Mouse (Mus musculus) naive thymus-derived CD4-positive, alpha-beta T cell, adult 2 months (primary cell): ENCODE data around the gene Hspb2.

Source experiments
- DNase-seq: peaks from one replicate; pipeline ENCODE4 v3.0.0-alpha.2; 2011; ENCODE audit warnings: low read depth

The Hspb2 gene

DNA sequence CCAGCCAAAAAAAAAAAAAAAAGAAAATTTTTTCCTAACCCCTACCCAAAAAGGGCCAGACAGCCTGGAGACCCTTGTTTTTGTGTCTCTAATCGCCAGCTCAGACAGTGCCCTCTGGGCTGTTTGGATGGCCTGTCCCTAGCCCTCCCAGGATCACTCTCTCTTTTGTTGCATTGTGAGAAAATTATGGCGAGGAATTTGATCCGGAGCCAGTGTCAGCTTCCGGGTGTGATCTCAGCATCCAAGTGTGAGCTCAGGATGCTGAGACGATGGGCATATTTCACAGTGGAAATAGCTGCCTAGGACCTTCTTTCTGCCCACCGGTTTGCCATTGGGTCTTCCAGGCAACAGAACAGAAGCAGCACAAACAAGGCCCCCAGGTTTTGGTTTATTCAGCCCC lies 1.4 kb downstream of the Hspb2 start:
- DNase-seq = no peak

DNA sequence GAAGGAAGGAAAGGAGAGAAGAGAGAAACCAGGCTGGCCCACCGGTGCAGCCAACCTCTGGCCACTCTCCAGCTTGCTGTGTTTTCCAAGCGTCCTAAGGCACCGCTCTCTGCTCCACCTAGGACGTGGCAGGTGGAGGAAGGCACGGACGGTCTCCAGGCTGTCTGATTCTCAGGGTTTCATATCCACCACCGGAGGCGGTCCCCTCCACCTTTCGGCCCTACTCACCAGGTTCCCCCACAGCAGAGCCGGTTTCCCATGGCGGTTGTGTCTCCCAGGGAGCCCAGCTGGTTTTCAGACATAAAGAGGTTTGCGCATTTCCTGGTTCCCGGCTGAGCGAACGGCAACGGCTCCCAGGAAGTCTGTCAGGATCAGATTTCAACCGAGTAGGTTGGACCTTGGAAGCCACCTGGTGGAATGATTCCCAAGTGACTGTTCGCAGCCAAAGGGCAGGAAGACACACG lies 5.9 kb downstream of the Hspb2 start, which contains the start of gene 2310030G06Rik:
2310030G06Rik (minus strand) TSS at position 323 of the 464 bp plus-strand sequence.
- DNase-seq = no peak

DNA sequence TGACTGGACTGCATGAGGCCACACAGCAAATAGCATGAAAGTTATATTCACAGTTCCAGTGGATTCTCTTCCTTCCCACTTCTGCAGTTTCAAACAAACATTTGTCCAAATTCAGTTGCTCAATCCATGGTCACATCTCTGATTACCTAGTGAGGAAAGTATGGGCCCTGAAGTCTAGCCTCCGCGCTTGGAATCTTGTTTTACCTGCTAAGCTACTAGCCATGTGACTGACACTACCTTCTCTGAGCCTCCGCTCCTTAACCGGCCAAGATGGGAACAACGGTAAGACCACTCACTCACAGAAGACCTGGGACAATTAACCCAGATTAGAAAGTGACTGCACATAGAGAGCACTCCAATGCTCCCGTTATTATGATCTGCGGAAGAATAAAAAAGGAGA lies 6.3 kb downstream of the Hspb2 start:
- DNase-seq = no peak

DNA sequence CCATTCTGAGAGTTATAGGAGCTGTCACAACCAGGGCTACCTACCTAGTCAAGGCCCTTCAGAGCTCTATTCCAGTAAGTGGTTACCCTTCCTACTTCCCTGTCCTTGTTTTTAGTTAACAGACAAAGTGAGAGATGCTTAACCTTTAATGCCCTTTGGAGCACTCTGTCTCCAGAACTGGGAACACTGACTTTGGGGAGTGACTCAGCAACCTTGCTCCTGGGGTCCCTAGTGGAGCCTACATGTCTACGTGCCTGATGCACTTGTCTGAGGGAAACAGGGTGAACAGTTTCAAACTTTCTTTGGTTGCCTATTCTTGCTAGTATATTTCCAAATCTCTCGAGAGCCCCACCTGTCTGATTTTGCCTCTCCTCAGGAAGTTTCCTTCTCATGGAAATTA lies 9.4 kb downstream of the Hspb2 start:
- no peak for DNase-seq

DNA sequence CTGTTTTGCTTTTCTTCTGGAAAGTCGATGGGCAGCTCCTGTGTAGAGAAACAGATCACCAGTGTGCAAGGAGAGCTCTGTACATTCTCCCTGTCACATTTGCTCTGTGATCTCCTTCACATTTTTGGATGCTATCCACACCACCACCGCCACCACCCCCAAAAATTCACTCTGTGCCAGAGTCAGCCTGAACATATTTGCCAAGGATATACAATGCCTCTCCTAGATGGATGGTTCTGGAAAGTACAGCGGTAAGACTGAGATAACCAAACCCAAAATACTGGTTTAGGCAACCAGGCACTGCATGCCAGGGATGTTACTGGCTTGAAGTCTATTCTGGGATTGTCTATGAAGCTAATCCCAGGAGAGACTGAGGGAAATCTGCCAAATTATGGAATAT lies 9.9 kb downstream of the Hspb2 start:
- no peak for DNase-seq

DNA sequence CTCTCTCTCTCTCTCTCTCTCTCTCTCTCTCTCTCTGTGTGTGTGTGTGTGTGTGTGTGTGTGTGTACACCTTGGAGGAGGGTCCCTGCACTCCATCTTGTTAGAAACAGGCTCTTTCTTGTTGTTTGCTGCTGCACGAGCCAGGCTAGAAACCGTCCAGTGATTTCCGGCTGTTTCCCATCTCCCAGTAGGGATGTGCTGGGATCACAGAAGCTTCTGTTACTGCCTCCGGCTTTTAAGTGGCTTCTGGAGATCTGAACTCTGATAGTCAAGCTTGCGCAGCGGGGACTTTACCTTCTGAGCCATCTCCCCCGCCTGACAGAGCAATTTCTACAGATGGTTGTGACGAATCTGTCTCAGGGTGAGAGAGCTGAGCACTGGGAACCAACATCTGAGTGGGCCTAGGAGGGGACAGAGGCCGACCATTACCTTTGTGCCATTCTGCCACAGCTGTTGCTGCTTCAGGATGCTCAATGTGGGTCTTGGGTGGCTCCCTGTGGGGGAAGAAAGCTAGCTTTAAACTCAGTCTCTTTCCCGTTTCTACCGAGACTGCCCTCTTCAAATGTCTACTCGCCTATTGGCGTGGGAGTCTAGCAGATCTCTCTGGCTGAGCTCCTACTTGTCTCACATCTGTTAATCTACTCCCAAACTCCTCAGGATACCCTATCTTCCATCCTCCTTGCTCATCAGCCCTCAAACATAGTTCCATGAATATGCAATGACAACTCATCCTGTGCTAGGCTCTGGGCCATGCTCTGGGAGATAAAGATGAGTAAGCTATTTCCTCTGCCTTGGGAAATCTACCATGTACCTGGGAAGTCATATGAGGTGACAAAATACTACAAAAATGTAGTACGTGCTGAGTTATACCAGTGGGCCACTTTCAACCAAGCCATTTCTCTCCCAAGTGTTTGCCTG lies 11.0 kb downstream of the Hspb2 start:
- no peak for DNase-seq

DNA sequence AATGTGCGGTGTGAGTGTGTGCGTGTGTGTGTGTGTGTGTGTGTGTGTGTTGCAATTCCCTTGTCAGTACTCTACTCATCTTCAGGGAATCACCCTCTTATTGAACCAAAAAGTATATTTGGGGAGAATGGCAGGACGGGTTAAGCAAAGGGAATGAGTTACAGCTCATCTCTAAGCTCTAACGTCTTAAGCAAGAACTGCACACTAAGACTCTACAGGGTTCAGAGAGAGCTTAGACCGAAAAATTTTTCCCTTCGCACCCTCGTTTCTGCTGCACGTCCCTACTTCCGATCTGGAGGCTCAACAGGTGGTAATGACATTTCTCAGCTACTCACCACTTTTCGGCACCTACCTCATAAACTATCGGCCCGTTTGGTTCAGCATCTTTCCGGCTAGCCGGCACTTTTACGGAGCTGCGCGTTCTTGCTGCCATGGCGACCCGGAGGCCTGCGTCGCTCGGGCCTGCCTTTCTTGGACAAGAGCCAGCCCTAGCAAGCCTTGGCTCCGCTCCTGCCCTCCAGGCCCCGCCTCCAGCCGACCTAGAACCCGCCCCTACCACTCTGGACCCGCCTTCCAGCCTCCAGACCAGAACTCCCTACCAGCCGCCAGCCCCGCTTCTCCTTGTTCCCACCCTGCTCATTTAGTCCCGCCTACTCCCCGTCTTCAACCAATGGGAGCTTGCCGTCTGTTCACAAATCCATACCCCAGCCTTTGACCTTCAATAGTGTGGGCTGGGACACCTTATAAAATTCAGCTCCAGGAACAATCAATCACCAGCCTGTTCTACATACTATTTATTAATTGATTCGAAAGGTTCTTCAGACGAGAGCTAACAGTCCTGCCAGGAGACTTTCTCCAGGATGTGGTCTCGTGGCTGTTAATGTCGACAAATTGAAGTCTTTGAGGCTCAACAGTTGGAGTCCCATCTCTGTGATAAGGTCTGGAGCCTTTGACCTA lies 13.0 kb downstream of the Hspb2 start, which contains the start of gene Dixdc1:
Dixdc1 (minus strand) TSS at position 604 of the 957 bp plus-strand sequence.
- peak; percentile 85 for DNase-seq

DNA sequence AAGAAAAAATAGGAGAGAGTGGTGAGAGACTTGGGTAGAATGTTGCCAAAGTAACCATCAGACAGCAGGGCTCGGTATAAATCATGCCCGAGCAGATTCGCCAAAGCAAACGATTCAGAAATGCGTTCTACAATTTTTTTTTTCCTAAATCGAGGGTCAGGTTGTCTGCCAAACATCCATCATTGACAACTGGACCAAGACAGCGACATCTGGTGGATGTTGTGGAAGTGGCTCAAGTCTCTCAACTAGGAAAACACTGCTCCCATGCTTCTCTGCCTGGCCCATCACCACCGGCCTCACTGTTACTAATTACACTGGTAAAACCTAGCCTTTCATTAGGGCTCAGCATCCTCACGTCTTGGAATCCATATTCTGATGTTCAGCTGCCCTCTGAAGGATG lies 17.2 kb downstream of the Hspb2 start:
- peak; percentile 38 for DNase-seq

DNA sequence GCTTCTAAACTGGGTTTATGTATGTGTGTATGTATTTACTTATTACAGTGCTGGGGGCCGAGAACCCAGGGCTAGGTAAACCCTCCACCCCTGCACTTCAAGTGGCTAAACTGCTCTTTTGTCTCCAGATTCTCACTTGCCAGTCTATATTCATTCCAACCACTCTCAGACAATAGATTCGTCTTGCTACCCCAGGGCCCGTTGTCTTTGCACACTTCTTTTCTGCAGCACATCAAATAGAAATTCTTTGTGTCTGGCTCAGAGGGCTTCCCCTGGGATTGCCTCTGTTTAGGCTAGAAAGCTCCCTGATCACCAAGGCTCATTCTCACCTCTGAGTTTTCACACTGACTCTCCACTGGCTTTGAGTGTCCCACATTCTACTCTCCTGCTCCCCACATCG lies 19.6 kb downstream of the Hspb2 start:
- no peak for DNase-seq

DNA sequence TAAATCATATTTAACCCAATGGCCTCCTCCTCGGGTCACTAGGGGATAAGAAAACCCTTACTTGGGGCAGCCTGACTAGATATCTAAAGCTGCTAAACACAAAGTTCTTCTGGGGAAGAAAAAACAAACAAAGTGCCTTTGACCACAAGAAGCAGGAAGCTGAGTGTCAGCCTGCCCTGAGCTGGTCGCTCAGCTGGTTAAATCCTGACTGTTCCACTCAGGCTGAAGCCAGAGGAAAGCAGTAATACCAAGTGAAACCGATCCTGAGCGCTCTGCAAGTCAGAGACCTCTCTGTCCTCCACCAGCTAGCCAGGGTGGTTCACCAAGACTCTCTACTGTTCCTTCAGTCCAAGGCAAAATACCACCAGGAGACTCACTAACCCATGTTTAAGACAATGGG lies 22.6 kb downstream of the Hspb2 start:
- DNase-seq = no peak

DNA sequence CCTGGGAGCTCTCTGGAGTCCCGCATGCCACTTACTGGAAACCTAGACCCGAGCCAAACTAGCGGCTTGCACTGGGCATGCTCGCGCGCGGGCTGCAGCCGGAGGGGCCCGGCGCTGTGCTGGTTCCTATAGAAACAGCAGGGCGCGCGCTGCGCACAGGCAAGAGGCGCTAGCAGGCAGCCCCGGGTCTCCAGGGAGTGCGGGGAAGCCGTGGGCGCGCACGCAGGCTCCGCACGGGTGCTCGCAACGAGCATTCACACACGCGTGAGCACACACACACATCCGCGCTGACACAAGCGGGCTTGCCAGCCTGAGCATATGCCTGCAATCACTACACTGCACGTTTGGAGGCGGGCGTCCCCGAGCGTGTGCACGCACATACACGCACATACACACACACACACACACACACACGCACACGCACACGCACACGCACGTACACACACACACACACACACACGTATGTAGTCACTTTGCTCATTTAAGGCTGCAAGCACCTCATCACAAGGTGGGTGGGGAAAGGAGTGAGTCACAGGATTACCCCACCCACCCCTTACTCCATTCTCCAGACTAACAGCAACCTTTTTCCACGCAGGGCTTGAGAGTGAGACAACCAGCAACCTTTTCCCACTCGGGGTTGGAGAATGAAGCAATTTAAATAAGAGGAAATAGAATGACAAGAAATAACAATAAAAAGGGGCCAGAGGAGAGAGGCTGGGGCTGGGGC lies 24.1 kb downstream of the Hspb2 start:
- DNase-seq = peak; percentile 10

DNA sequence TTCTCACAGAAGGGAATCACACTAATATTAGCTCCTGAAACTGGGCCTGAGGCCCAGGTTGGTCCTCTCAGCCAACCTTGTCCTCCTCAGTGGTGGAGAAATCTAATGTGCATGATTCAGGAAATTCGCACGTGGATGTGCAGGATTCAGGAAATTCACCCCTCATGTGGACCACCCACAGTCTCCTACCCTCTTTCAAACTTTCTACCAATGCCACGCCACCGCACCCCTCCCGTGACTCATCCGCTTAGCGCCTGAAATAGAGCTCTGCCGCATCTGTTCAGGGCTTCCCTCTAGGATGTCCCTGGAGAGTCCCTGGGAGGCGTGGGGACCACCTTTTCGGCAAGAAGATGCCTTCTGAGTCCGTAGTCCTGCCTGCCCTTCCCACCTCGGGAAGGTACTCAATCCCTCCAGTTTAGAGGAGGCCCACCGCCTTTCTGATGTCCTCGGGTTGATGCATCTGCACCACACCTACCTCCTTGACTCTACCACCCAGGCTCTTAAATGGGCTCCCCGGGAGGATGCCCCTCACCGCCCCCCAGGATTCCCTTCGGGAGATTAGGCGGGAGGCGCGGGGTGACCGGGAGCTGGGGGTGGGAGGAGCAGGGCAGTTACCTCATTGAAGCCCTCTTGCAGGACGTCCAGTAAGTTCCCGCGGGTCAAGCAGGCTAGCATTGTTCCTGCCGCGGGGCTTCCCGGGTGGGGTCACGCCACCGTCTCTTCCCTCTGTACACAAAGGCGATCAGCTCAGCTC lies 24.8 kb downstream of the Hspb2 start:
- no peak for DNase-seq

DNA sequence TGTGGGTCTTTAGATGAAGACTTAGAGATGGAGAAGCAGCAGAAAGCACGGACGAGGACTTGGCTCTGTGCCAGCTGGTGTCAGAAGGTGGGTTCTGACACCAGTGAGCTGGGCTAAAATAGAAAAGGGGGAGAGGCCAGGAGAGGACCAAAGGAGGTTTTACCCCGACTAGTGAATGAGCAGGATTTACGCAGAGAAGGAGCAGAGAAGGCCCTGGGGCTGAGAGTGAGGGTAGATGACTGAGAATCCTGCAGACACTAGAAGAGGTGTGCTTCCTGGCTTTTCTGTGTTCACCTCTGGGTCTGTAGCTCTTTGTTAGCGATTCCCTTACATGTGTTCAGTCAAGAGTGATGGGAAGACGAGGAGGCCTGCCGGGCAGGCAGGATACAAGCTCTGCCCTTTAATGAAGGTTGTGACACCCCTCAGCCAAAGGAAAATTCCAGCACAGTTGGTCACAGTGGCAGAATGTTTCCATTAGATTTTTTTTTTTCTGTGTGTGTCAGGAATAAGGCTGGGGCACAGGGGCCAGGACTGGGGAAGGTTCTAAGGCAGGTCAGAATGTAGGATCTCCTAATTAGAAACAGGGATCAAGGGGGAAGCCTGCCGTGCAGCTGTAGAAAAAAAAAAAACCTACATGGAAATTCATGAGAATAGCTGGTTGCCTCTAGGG lies 26.1 kb downstream of the Hspb2 start:
- DNase-seq = no peak

DNA sequence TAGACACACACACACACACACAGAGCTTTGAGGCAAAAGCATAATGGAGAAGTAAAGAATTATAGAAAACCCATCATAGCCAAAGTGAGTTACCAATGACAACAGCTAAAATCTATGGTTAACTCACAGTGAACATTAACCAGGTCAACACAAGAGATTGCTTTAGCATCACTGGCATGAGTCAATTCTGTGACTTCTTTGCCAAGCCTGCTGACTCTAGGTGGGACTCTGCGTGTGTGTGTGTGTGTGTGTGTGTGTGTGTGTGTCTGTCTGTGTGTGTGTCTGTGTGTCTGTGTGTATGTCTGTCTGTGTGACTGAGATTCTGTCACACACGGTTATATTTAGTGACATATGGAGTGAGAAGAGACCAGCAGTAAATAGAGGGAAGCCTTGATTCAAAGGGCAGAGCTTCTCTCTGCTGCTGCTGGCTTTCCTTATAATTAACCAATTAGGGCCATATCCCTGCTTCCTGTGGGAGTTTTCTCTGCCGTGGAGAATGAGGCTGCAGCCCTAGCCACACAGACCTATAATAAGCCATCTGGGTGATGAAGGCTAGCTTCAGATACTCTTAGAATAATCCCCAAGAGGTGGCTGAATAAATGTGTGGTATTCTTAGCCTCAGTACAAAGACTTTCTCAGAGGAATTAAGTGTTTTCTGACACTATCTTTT lies 27.4 kb downstream of the Hspb2 start:
- no peak for DNase-seq

DNA sequence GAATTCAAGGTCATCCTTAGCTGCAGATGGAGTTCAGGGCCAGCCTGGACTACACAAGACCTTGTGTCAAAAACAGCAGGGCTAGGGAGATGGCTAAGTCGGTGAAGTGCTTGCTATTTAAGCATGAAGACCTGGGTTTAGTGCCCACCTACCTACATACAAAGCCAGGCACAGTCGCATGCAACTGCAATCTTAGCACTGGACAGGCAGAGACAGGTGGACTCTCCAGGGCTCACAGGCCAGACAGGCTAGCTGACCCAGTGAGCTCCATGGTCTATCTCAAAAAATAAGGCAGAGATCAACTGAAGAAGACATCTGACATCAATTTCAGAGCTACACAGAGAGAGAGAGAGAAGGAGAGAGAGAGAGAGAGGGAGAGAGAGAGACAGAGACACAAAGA lies 28.0 kb downstream of the Hspb2 start:
- DNase-seq = no peak

DNA sequence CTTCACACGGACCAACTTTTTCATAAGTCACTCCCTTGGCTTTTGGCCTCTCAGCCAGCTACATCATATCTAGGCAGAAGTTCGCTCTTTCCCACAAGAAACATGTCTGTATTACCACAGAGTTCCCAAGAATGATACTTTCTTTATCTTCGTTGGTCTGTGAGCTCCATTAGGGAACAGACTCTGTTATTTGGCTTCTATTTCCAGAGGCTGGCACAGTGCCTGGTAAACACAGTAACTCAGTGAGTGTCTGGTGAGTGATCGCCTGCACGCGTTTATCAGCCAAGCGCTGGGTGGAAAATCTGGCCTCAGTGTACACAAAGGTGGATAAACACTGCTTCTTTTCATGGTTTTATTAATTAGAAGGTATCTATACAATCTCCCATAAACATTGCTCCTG lies 28.7 kb downstream of the Hspb2 start:
- no peak for DNase-seq

DNA sequence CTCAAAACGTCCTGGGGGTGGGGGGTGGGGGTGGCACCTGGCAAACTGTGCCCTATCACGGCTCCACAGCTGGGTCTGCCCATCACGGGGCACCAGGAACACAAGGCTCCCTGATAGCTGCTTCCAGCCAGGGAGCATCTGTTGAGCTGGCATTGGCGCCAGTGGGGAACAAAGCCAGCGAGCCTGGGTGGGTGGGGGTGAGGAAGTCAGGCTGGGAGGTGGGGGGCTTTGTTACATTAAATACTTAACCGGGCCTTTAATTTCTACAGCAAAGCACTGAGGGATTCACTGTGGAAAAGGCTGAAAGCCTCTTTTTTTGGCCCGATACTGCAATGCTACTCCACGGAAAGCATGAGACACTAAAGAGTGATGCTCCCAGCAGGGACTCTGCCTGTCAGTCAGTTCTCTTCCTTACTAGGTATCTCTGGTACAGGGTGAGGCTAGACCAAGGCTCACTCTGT lies 29.7 kb downstream of the Hspb2 start:
- DNase-seq = no peak

DNA sequence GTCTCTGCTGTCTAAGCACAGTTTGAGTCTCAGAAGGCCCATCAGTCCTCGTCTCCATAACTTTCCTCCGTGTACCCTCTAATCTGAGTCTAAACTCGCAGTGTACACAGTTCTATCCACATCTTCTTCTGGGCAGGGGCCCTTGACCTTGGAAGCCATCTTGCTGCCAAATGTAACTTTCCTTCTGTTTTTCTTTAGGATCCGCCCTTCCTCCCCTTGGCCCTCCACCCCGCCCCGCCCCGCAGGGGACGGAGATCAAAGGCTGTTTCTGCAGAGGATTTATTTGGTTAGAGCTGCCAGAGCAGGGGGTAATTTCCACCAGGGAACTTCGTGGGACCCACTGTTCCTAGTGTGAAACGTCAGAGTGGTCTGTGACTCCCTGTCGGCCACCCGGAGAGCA lies 31.1 kb downstream of the Hspb2 start:
- no peak for DNase-seq

DNA sequence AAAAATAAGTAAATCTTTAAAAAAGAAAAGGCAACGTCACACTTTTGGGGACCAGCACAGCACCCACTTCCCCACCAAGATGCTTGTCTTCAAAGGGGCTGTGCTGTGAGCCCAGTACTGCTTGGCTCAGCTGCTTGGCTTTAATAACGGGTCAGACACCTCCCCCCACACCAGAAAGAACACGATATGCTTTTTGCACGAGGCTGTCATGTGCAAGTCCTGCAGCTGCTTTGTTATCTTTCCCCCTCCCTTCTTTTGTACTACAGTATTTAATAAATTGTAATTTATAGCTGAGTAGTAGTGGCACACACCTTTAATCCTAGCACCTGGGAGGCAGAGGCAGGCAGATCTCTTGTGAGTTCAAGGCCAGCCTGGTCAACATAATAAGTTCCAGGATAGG lies 33.3 kb downstream of the Hspb2 start:
- DNase-seq = no peak

DNA sequence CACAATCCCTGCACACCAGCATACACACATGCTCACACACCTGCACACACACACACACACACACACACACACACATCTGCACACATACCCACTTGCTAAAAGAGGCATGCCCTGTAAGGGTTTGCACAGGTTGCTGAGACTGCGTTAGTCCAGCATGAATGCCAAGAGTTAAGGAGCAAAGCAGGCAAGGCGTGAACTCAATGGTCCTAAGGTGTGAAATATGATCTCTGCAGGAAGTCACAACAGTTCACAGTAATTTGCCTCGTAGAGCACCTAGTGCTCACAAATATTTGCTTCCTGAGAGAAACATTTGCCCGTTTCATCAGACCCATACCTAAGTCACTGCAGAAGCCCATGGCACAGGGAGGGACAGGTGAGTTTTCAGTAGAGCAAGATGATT lies 38.0 kb downstream of the Hspb2 start:
- DNase-seq = no peak
